Mouse (Mus musculus) small intestine, adult 2 months (tissue): ENCODE measurements around the gene Aes. TPM values are rescaled to one million over a fixed set of nuclear protein-coding genes. Genes with fewer than 3 reads are reported as not detected.
A peak's percentile ranks its signal among the peaks of the same experiment; 100 is the strongest.

ENCODE experiments used
- H3K27ac ChIP-seq: fragments of 200-500 bp; 2 replicates; pipeline ENCODE4 v1.5.1; 2012; ENCODE audit warnings: low read depth, low read length, control low read depth, inconsistent platforms; ENCODE audit not compliant: insufficient read depth
- H3K27me3 ChIP-seq: fragments of 200-500 bp; 2 replicates; pipeline ENCODE4 v1.6.1; 2012; ENCODE audit warnings: mild to moderate bottlenecking, moderate library complexity, low read length, inconsistent platforms; ENCODE audit not compliant: control insufficient read depth, insufficient read depth
- H3K36me3 ChIP-seq: fragments of 200-500 bp; 2 replicates; pipeline ENCODE4 v1.6.1; 2012; ENCODE audit warnings: mild to moderate bottlenecking, low read length, control low read depth, inconsistent platforms; ENCODE audit not compliant: control insufficient read depth, insufficient read depth
- H3K4me1 ChIP-seq: fragments of 200-500 bp; 2 replicates; pipeline ENCODE4 v1.6.1; 2012; ENCODE audit warnings: low read length, inconsistent platforms, mixed read lengths; ENCODE audit not compliant: control insufficient read depth, insufficient read depth, insufficient read length
- H3K4me3 ChIP-seq: fragments of 200-500 bp; 2 replicates; pipeline ENCODE4 v1.5.1; 2012; ENCODE audit warnings: low read depth, mild to moderate bottlenecking, control low read depth, inconsistent platforms, low read length, moderate library complexity
- CTCF ChIP-seq: fragments of 200-500 bp; IDR thresholded peaks from 2 replicates; pipeline ENCODE4 v1.5.1; 2012; ENCODE audit warnings: low read depth, mild to moderate bottlenecking, control low read depth, inconsistent platforms, low read length, moderate library complexity, mixed read lengths; ENCODE audit not compliant: insufficient replicate concordance, insufficient read length; ENCODE audit errors: extremely low read depth
- POLR2A ChIP-seq: fragments of 200-500 bp; IDR thresholded peaks from 2 replicates; pipeline ENCODE4 v1.6.1; 2012; ENCODE audit warnings: low read depth, mild to moderate bottlenecking, control low read depth, inconsistent platforms, low read length, moderate library complexity
- WGBS: fragments of 180-500 bp; shearing (Covaris S2); methylation state at CpG from one replicate; pipeline ENCODE4 v1.1.7; 2018; 5-methylcytosine and 5-hydroxymethylcytosine counted together
- polyA plus RNA-seq: library from polyadenylated mRNA; depleted of rRNA; stranded (reverse); fragments of >200 nt; gene quantifications from 2 replicates; pipeline ENCODE4 v1.2.3, GENCODE M21; 2012

Aes gene
- polyA plus RNA-seq, 1 experiment = 3,003 TPM

DNA sequence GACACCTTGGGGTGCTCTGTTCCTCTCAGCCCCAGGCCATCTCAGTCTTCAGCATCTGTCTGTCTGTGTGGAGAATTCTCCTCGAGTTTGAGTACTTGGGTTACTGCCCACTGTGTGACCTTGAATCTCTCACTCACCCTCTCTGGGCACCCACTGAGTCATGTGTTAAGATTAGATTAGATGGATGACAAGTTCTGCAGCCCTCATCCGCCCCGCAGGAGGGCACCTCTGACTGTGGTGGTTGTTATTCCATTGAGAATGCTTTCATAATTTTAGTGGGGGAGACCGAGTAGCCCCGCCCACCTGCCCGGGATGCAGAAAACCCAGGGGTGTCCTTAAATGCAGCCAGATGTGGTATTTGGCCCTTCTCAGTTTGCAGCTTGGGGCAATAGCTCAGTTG, 4.2 kb downstream of the Aes start:
- WGBS = 34% methylated on average over 6 of the region's 6 CpGs
- H3K4me1 ChIP-seq = peaks cover 28% of the 10 kb centered on the region
- peak overlapping the region; percentile 20; the same call in 1 of the 2 replicates for H3K27ac ChIP-seq

DNA sequence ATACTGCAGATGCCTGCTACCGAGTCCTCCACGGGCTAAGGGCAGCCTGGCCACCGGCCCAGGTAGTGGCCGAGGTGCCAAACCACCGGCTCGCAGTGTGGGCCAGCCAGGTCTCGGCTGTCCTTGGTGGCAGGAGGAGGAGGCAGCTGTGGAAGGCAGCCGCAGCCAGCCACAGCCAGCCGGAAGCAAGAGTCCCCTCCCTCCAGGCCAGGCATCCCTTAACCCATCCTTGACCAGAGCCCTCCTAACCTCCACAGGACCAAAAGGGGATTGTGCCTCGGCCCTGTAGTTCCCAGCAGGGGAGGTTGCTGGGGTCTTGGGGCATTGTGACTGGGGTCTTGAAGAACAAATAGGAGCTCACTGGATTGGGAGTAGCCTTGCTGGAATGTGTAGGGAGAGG, 4.9 kb downstream of the Aes start:
- Histone ChIP-seq H3K27me3 (no peaks in the 10 kb centered on the region), H3K4me1 (peaks cover 26% of the 10 kb centered on the region), H3K36me3 (peaks cover 45% of the 10 kb centered on the region), H3K27ac (no peak overlapping the region), H3K4me3 (peak overlapping the region; percentile 16)
- WGBS = 26% methylated on average over 10 of the region's 10 CpGs
- TF ChIP-seq POLR2A (no peak), CTCF (no peak)

More for the DNA sequence above, 4.2 kb downstream of the Aes start:
- TF ChIP-seq CTCF (no peak), POLR2A (no peak)
- peaks cover 45% of the 10 kb centered on the region for H3K36me3 ChIP-seq
- 0 out of 2 replicates have a peak overlapping the region, but pooled peaks have one; percentile 8 for H3K4me3 ChIP-seq
- H3K27me3 ChIP-seq = no peaks in the 10 kb centered on the region

DNA sequence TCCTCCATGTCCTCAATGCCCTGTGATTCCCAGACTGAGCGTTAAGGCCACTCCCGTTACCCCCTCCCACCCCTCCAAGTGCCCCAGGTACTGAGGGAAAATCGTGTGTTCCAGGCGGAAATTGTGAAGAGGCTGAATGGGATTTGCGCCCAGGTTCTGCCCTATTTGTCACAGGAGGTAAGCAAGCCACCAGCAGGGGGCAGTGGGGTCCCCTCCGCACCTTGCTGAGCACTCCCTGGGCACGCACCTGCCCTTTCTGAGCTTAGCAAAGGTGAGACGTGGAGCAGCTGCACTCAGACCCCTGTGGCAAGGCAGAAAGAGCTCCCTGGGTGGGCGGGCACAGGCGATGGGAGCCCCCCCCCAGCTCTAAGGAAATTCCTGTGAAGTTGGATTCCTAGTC, 5.4 kb downstream of the Aes start:
- WGBS = 48% methylated on average over 10 of the region's 10 CpGs
- no peaks in the 10 kb centered on the region for H3K27me3 ChIP-seq
- H3K36me3 ChIP-seq = peaks cover 45% of the 10 kb centered on the region
- no peak overlapping the region for H3K4me3 ChIP-seq
- peaks cover 26% of the 10 kb centered on the region for H3K4me1 ChIP-seq
- TF ChIP-seq CTCF (peak; percentile 69; the same call in 1 of the 2 replicates), POLR2A (no peak)
- H3K27ac ChIP-seq = no peak overlapping the region

DNA sequence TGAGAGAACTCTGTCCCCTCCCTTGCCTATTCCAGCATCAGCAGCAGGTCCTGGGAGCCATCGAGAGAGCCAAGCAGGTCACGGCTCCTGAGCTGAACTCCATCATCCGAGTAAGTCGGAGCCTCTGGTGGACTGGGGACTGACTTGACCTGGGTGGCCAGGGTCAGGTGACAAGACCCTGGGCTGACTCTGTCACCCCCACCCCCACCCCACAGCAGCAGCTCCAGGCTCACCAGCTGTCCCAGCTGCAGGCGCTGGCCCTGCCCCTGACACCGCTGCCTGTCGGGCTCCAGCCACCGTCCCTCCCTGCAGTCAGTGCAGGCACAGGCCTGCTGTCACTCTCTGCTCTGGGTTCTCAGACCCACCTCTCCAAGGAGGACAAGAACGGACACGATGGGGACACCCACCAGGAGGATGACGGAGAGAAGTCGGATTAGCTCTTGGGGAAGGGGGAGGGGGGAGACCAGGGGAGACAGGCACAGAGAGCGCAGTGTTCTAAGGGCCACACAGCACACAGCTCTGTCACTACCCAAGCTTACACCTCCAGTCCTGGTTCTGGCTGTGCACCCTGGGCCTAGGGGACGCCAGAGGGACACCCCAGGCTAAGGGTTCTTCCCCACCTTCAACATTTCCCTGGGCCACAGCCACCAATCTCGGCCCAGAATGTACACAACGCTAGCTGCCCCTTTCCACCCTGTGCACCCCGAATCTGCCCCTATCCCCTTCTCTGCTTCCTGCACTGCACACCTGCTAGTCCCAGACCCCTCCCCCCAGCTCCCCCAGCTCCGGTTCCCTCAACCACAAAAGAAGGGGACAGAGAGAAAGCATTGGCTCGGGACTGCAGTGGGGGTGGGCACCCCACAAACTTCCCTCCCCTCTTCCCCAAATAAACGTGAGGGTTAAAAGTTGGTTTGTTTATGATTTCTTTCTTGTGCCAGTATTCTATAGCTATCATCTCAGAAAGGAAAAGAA, 6.3 kb downstream of the Aes start:
- no peak for TF ChIP-seq CTCF
- no peak for TF ChIP-seq POLR2A
- Histone ChIP-seq H3K27ac (no peak overlapping the region), H3K36me3 (peaks cover 45% of the 10 kb centered on the region), H3K27me3 (no peaks in the 10 kb centered on the region), H3K4me1 (peaks cover 26% of the 10 kb centered on the region), H3K4me3 (no peak overlapping the region)
- WGBS = 75% methylated on average over 20 of the region's 20 CpGs

DNA sequence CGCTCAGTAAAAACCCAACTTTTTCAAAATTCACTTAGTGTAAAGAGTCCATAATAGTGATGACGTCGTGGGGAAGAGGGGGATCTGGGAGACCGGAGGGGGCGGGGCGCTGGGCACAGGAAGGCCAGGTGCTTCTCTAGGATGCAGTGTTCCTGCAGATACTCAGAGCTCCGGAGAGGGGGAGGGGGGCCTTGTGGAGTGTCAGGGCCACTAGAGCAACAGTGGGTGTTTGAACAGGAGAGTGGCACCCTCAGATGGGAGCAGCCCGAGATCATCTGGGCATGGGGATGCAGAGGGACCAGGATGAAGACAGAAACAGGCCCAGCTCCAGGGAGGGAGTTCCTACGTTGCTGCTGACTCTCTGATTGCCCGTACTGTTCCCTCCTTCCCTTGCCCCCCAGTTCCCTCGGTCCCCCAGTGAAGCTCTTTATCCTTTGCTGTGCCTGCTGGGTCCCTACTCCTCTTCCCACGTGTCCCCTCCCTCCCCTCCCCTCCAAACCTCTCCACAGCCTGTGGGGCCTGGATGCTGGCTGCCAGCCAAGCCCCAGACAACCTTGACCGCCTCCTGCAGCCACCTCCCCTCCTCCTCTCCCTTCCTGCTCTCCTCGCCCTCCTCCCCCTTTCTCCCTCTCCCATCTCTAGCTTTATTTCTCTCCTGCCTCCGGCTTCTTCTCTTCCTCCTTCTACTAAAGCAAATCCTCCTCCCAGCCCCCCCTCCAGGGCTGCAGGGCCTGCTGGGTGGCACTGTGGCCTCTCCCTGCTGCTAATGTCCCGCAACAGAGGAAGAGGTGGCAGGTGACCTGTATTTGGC, 9.3 kb downstream of the Aes start:
- Histone ChIP-seq H3K36me3 (peaks cover 27% of the 10 kb centered on the region), H3K4me3 (no peak overlapping the region), H3K4me1 (peaks cover 10% of the 10 kb centered on the region), H3K27ac (no peak overlapping the region), H3K27me3 (peaks cover 3% of the 10 kb centered on the region; the same call in 1 of the 2 replicates)
- TF ChIP-seq CTCF (no peak), POLR2A (no peak)
- 25% methylated on average over 15 of the region's 16 CpGs for WGBS

DNA sequence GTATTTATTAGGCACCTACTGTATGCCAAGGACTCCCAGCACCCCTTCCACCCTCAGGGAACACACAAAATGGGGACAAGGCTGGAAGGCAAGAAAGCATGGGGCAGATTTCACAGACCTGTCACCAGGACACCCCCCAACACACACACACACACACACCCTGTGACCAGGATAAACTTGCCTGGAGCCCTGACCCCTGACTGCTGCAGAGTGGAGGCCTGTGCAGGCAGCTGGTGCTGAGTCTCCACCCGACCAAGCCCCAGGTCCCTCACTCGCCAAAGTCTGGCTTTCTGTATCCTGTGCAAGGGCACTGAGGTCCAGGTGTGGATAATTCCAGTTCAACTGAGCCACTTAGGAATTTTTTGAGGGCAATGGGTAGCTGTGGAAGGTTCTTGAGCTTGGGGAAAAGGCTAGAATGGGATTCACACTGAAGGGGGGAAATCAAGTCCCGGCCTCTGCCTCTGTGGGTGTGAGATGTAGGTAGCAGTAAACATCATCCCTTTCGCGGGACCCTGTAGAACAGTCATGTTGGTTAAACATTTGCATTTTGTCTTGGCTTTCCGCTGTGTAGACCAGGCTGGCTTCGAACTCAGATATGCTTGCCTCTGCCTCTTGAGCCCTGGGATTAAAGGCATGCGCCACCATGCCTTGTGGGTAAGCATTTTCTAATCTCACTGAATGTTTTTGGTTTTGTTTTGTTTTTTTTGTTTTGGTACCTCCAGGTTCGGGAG, 10.4 kb downstream of the Aes start:
- peaks cover 3% of the 10 kb centered on the region for H3K27me3 ChIP-seq
- H3K4me1 ChIP-seq = peaks cover 5% of the 10 kb centered on the region
- peaks cover 17% of the 10 kb centered on the region for H3K36me3 ChIP-seq
- no peak for TF ChIP-seq CTCF
- TF ChIP-seq POLR2A = no peak
- 88% methylated on average over 9 of the region's 9 CpGs for WGBS
- H3K27ac ChIP-seq = no peak overlapping the region
- H3K4me3 ChIP-seq = no peak overlapping the region
